ENCODE assay signal across 10 mouse cellular contexts in the genomic region with DNA sequence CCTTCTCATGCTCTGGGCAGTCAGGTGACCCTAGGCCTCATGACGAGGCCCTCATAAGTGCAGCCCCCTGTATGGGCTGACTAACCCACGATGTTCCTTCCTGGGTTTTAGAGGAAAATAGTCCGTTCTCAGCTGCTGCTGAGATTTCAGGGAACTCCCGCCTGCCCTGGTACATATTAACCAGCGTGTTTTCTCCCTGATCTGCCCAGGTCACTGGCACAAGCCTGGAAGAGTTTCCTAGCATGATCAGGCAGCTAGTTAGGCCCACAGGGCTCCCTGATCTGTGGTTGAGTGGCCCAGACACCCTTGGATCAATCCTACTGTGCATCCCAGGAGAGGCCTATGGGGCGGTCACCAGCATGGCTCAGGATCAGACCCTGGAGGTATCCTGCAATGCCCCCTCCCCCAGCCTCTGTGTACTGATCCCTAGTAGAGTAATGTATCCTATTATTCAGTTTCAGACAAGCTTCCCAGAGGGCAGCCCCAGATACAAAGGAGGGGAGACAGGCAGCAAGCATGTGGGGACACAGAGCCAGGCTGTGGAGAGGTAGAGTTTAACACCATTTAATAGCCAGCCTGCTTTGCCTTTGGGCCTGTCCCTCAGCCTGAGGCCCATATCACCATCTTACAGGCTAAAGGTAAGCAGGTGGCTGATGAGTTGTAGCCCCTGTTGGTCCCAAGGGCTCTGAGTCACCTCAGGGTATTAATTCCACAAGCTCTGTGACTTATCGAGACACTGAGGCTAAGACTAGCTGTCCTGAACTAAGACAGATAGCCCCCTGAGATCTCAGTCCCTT. TPM values are rescaled to one million over a fixed set of nuclear protein-coding genes. Genes with fewer than 3 reads are reported as not detected.
A peak's percentile ranks its signal among the peaks of the same experiment; 100 is the strongest.
DNase-seq lines count a peak whose midpoint lies in the region; ATAC-seq and TF ChIP-seq lines count a peak whose summit lies in the region.
"Had no signal": no experiment of that assay in that cellular context is flagged by ENCODE, and none has a peak within 500 bp of the region (broad histone marks: within the 10 kb centered on the region; RNA-seq: fewer than 3 reads in every experiment).

No protein-coding gene starts in this region.

- no peaks in the 10 kb centered on the region for H3K27me3 ChIP-seq in C2C12 (ENCODE audit: control insufficient read depth, insufficient read depth, insufficient read length)
- no peaks in the 10 kb centered on the region for H3K27me3 ChIP-seq in intestine, embryonic 16.5 days (replicated peaks; ENCODE audit: control insufficient read depth, insufficient read depth, low read length)
- H3K27me3 ChIP-seq in limb, embryonic 13.5 days: no peaks in the 10 kb centered on the region
- no peaks in the 10 kb centered on the region for H3K27me3 ChIP-seq in forebrain, embryonic 16.5 days (replicated peaks; ENCODE audit: control insufficient read depth, insufficient read depth, low read length)
- H3K27me3 ChIP-seq: embryonic facial prominence, embryonic 15.5 days had no signal

- peaks cover 7% of the 10 kb centered on the region for H3K36me3 ChIP-seq in C2C12 (ENCODE audit: control insufficient read depth, insufficient read depth)
- no peaks in the 10 kb centered on the region for H3K36me3 ChIP-seq in intestine, embryonic 16.5 days (ENCODE audit: control insufficient read depth, insufficient read depth, low read length)
- H3K36me3 ChIP-seq in limb, embryonic 13.5 days: peaks cover 14% of the 10 kb centered on the region
- H3K36me3 ChIP-seq in forebrain, embryonic 16.5 days (ENCODE audit: control insufficient read depth, insufficient read depth): no peaks in the 10 kb centered on the region

- H3K4me3 ChIP-seq in C2C12 (ENCODE audit: insufficient read depth, poor library complexity, severe bottlenecking): no peak overlapping the region
- H3K4me3 ChIP-seq in intestine, embryonic 16.5 days (ENCODE audit: low read length): no peak overlapping the region
- no peak overlapping the region for H3K4me3 ChIP-seq in limb, embryonic 13.5 days
- H3K4me3 ChIP-seq in forebrain, embryonic 16.5 days (replicated peaks; ENCODE audit: low read length): no peak overlapping the region
- H3K4me3 ChIP-seq: embryonic facial prominence, embryonic 15.5 days had no signal

- peaks cover 50% of the 10 kb centered on the region for H3K4me1 ChIP-seq in intestine, embryonic 16.5 days (ENCODE audit: control insufficient read depth, insufficient read depth, low read length)
- H3K4me1 ChIP-seq in limb, embryonic 13.5 days: peaks cover 52% of the 10 kb centered on the region
- peaks cover 20% of the 10 kb centered on the region for H3K4me1 ChIP-seq in forebrain, embryonic 16.5 days (replicated peaks; ENCODE audit: control insufficient read depth, insufficient read depth, low read length)

- intact Hi-C loops in heart, postnatal 25 days (cut with DNase I): no loop called here

- ATAC-seq in intestine, embryonic 16.5 days: no peak
- no peak for ATAC-seq in limb, embryonic 13.5 days (ENCODE audit: low FRiP score, low read depth)
- ATAC-seq in forebrain, embryonic 16.5 days: no peak

- H3K79me2 ChIP-seq in C2C12 (ENCODE audit: control insufficient read depth, insufficient read depth): peaks cover 16% of the 10 kb centered on the region

- peak overlapping the region; percentile 5 for H3ac ChIP-seq in C2C12 (ENCODE audit: control insufficient read depth, insufficient read length, low read depth)

- peaks cover 1% of the 10 kb centered on the region for H3K79me3 ChIP-seq in C2C12 (ENCODE audit: low read depth)

- H3K9ac ChIP-seq in intestine, embryonic 16.5 days (ENCODE audit: low read depth, low read length): peak overlapping the region; percentile 50
- H3K9ac ChIP-seq in limb, embryonic 13.5 days: peak overlapping the region; percentile 31; the same call in 1 of the 2 replicates
- H3K9ac ChIP-seq in forebrain, embryonic 16.5 days (replicated peaks; ENCODE audit: low read depth, low read length): no peak overlapping the region
- H3K9ac ChIP-seq: embryonic facial prominence, embryonic 15.5 days had no signal

- peak; percentile 92 for DNase-seq in heart, adult 11 months
- no peak for DNase-seq in heart, postnatal 25 days (ENCODE audit: low spot score)
- no peak for DNase-seq in urinary bladder, postnatal 14 days (ENCODE audit: low spot score)
- no peak for DNase-seq in cerebellum, postnatal 36 days
- DNase-seq: gastrocnemius, postnatal 36 days had no signal

- no peaks in the 10 kb centered on the region for H3K9me3 ChIP-seq in intestine, embryonic 16.5 days (ENCODE audit: control insufficient read depth, low read length)
- no peaks in the 10 kb centered on the region for H3K9me3 ChIP-seq in limb, embryonic 13.5 days
- H3K9me3 ChIP-seq in forebrain, embryonic 16.5 days (ENCODE audit: control insufficient read depth, low read length): no peaks in the 10 kb centered on the region
- H3K9me3 ChIP-seq: embryonic facial prominence, embryonic 15.5 days had no signal

- WGBS in intestine, embryonic 16.5 days: 58% methylated on average over 7 of the region's 7 CpGs
- 80% methylated on average over 7 of the region's 7 CpGs for WGBS in limb, embryonic 13.5 days
- 79% methylated on average over 7 of the region's 7 CpGs for WGBS in forebrain, embryonic 16.5 days

- peak overlapping the region; percentile 65 for H3K27ac ChIP-seq in intestine, embryonic 16.5 days (ENCODE audit: low read length)
- H3K27ac ChIP-seq in limb, embryonic 13.5 days: no peak overlapping the region
- no peak overlapping the region for H3K27ac ChIP-seq in forebrain, embryonic 16.5 days (ENCODE audit: low read length)
- H3K27ac ChIP-seq: embryonic facial prominence, embryonic 15.5 days had no signal

- no peak for TF ChIP-seq CTCF in C2C12 (IDR thresholded peaks at IDR 0.05; ENCODE audit: control insufficient read depth, insufficient read depth, insufficient read length)

- H3K4me2 ChIP-seq in intestine, embryonic 16.5 days (ENCODE audit: low read depth, low read length): peak overlapping the region; percentile 11; the same call in 1 of the 2 replicates
- no peak overlapping the region for H3K4me2 ChIP-seq in limb, embryonic 13.5 days (replicated peaks)
- no peak overlapping the region for H3K4me2 ChIP-seq in forebrain, embryonic 16.5 days (ENCODE audit: low read length)
- H3K4me2 ChIP-seq: embryonic facial prominence, embryonic 15.5 days had no signal

TF ChIP-seq in C2C12, 6 proteins besides CTCF, POLR2A, EP300 and RAD21:
- TF ChIP-seq MYOG (IDR thresholded peaks at IDR 0.05; ENCODE audit: control insufficient read depth, extremely low read depth, insufficient read length) (no peak), MYOD1 (IDR thresholded peaks at IDR 0.05; ENCODE audit: control insufficient read depth, insufficient read length, low read depth) (peak; percentile 42), USF1 (IDR thresholded peaks at IDR 0.05; ENCODE audit: low read depth) (no peak), CEBPB (IDR thresholded peaks at IDR 0.05; ENCODE audit: low read depth) (no peak), FOSL1 (IDR thresholded peaks at IDR 0.05; ENCODE audit: insufficient read depth, low read length, poor library complexity, severe bottlenecking) (no peak)

RNA-seq across cellular contexts. Expression of a gene that starts 3.8 kb away (rescaled TPM):
- 100 to 1,000 TPM; 101 to 109 TPM for total RNA-seq in heart, postnatal 25 days (2021)
- polyA plus RNA-seq in C2C12 (2012; fragmentation: generic; extraction: Trizol): 78.6 TPM
- 60.0 and 63.3 TPM in 2 replicates for polyA plus RNA-seq in intestine, embryonic 16.5 days (2015; fragmentation: Nextera tagmentation; extraction: Ambion mirVana)
- polyA plus RNA-seq in limb, embryonic 13.5 days (2015; fragmentation: Nextera tagmentation; extraction: Ambion mirVana): 47.1 and 50.5 TPM in 2 replicates
- polyA plus RNA-seq in forebrain, embryonic 16.5 days (2015; fragmentation: Nextera tagmentation; extraction: Ambion mirVana): 21.3 and 23.1 TPM in 2 replicates

RNA-seq across cellular contexts. Expression of a gene that starts 24.8 kb away (rescaled TPM):
- total RNA-seq in heart, postnatal 25 days (2021): 100 to 1,000 TPM; 152 to 154 TPM
- polyA plus RNA-seq in C2C12 (2012; fragmentation: generic; extraction: Trizol): 159 TPM
- 53.2 and 58.8 TPM in 2 replicates for polyA plus RNA-seq in intestine, embryonic 16.5 days (2015; fragmentation: Nextera tagmentation; extraction: Ambion mirVana)
- 58.0 and 64.7 TPM in 2 replicates for polyA plus RNA-seq in limb, embryonic 13.5 days (2015; fragmentation: Nextera tagmentation; extraction: Ambion mirVana)
- 20.6 and 21.4 TPM in 2 replicates for polyA plus RNA-seq in forebrain, embryonic 16.5 days (2015; fragmentation: Nextera tagmentation; extraction: Ambion mirVana)

RNA-seq across cellular contexts. Expression of a gene that starts 43.3 kb away (rescaled TPM):
- total RNA-seq in heart, postnatal 25 days (2021): 10 to 100 TPM; 71.4 to 78.2 TPM
- polyA plus RNA-seq in C2C12 (2012; fragmentation: generic; extraction: Trizol): not detected
- 2.9 and 3.5 TPM in 2 replicates for polyA plus RNA-seq in intestine, embryonic 16.5 days (2015; fragmentation: Nextera tagmentation; extraction: Ambion mirVana)
- 2.0 and 2.1 TPM in 2 replicates for polyA plus RNA-seq in limb, embryonic 13.5 days (2015; fragmentation: Nextera tagmentation; extraction: Ambion mirVana)
- polyA plus RNA-seq in forebrain, embryonic 16.5 days (2015; fragmentation: Nextera tagmentation; extraction: Ambion mirVana): 16.0 and 21.3 TPM in 2 replicates

RNA-seq across cellular contexts. Expression of a gene that starts 57.4 kb away (rescaled TPM):
- under 1 TPM; 0.70 to 0.87 TPM for total RNA-seq in heart, postnatal 25 days (2021)
- 0.25 TPM for polyA plus RNA-seq in C2C12 (2012; fragmentation: generic; extraction: Trizol)
- polyA plus RNA-seq in intestine, embryonic 16.5 days (2015; fragmentation: Nextera tagmentation; extraction: Ambion mirVana): 1.2 and 1.3 TPM in 2 replicates
- polyA plus RNA-seq in limb, embryonic 13.5 days (2015; fragmentation: Nextera tagmentation; extraction: Ambion mirVana): 1.8 and 1.9 TPM in 2 replicates
- polyA plus RNA-seq in forebrain, embryonic 16.5 days (2015; fragmentation: Nextera tagmentation; extraction: Ambion mirVana): 0.75 and 0.85 TPM in 2 replicates
